Mouse (Mus musculus) megakaryocyte, adult 5-6 weeks (primary cell): ENCODE data around the gene Sowaha. TPM values are rescaled to one million over a fixed set of nuclear protein-coding genes. Genes with fewer than 3 reads are reported as not detected.

ENCODE experiments used
- ATAC-seq: 2 replicates; pipeline ENCODE4 v1.8.0; 2016; ENCODE audit warnings: mild to moderate bottlenecking, inconsistent platforms; ENCODE audit not compliant: poor library complexity, severe bottlenecking
- total RNA-seq, 2 experiments: library from RNA; stranded (forward) in 1 of 2; stranded (reverse) in 1 of 2; fragments of 153-499, 151-499 nt in 1 of 2; fragments of 221-1000, 200-1000 nt in 1 of 2; gene quantifications; 2 replicates each; pipeline versions ENCODE4 v1.2.3 to v1.2.4; 2015 to 2017

The Sowaha gene
- total RNA-seq (2015) (not detected in 2 replicates), total RNA-seq (2017) (not detected in 2 replicates)

- ATAC-seq: peak; percentile 27; the same call in 1 of the 2 replicates
Measured at GRCm38 (mm10) chr11:53479783-53480301, at the start of gene Sowaha, which contains the start of gene Gm9945. Sowaha (minus strand) TSS chr11:53480274. Gm9945 (plus strand) TSS chr11:53480166.

GRCm38 (mm10) chr11:53529253-53529557 is 49.1 kb upstream of the Sowaha start:
- ATAC-seq: no peak

GRCm38 (mm10) chr11:53528397-53529252 is 48.6 kb upstream of the Sowaha start:
- ATAC-seq: peak; percentile 49; the same call in 1 of the 2 replicates

- ATAC-seq: no peak
Measured at GRCm38 (mm10) chr11:53525461-53525860, 45.4 kb upstream of the Sowaha start.

- ATAC-seq: no peak
Measured at GRCm38 (mm10) chr11:53524905-53525304, 44.8 kb upstream of the Sowaha start.

- no peak for ATAC-seq
Measured at GRCm38 (mm10) chr11:53523545-53524405, 43.7 kb upstream of the Sowaha start.

GRCm38 (mm10) chr11:53522930-53523329 is 42.9 kb upstream of the Sowaha start:
- no peak for ATAC-seq

- ATAC-seq: no peak
Measured at GRCm38 (mm10) chr11:53522362-53522761, 42.3 kb upstream of the Sowaha start.

GRCm38 (mm10) chr11:53521821-53522131 is 41.7 kb upstream of the Sowaha start:
- no peak for ATAC-seq

GRCm38 (mm10) chr11:53521120-53521820 is 41.2 kb upstream of the Sowaha start:
- no peak for ATAC-seq

GRCm38 (mm10) chr11:53520122-53520978 is 40.3 kb upstream of the Sowaha start:
- peak; percentile 45 for ATAC-seq

- ATAC-seq: peak; percentile 60
Measured at GRCm38 (mm10) chr11:53519207-53520121, 39.4 kb upstream of the Sowaha start, which contains the start of gene Sept8. Sept8 (plus strand) TSS chr11:53519257.

- no peak for ATAC-seq
Measured at GRCm38 (mm10) chr11:53518759-53519158, 38.7 kb upstream of the Sowaha start.

GRCm38 (mm10) chr11:53516775-53517627 is 36.9 kb upstream of the Sowaha start:
- no peak for ATAC-seq

GRCm38 (mm10) chr11:53510351-53510750 is 30.3 kb upstream of the Sowaha start:
- no peak for ATAC-seq

- ATAC-seq: no peak
Measured at GRCm38 (mm10) chr11:53508591-53508990, 28.5 kb upstream of the Sowaha start.

GRCm38 (mm10) chr11:53508152-53508551 is 28.1 kb upstream of the Sowaha start:
- no peak for ATAC-seq
